Mouse (Mus musculus) embryo, embryonic 10 days (tissue): ENCODE results near the gene Rab30.
"Not testable (repeated sequence)": the region's sequence is repeated elsewhere in the genome, so short reads cannot be mapped to it uniquely, and the experiment has no call there.

Experiments used
- DNase-seq: peaks from one replicate; pipeline ENCODE4 v3.0.0-alpha.2; 2015; ENCODE audit warnings: low spot score

Gene Rab30

GRCm38 (mm10) chr7:92741152-92741860 lies at the start of gene Rab30:
TSS of gene Rab30 (plus strand) at chr7:92741603.
- peak; percentile 98 for DNase-seq

GRCm38 (mm10) chr7:92696395-92696794 lies 45.0 kb upstream of the Rab30 start:
- DNase-seq, result no peak

GRCm38 (mm10) chr7:92698770-92699169 lies 42.6 kb upstream of the Rab30 start:
- DNase-seq, result no peak

- no peak for DNase-seq
These were observed 37.7 kb upstream of the Rab30 start for GRCm38 (mm10) chr7:92703661-92704060.

GRCm38 (mm10) chr7:92705534-92705933 lies 35.9 kb upstream of the Rab30 start:
- no peak for DNase-seq

- DNase-seq, result no peak
These were observed 34.7 kb upstream of the Rab30 start for GRCm38 (mm10) chr7:92706711-92707110.

GRCm38 (mm10) chr7:92709573-92709972 lies 31.8 kb upstream of the Rab30 start:
- no peak for DNase-seq

- DNase-seq, result no peak
These were observed 29.8 kb upstream of the Rab30 start for GRCm38 (mm10) chr7:92711593-92711992.

- DNase-seq, result no peak
These were observed 26.3 kb upstream of the Rab30 start for GRCm38 (mm10) chr7:92715055-92715454.

GRCm38 (mm10) chr7:92720156-92720905 lies 21.1 kb upstream of the Rab30 start:
- no peak for DNase-seq

- no peak for DNase-seq
These were observed 17.7 kb upstream of the Rab30 start for GRCm38 (mm10) chr7:92723750-92724149.

- DNase-seq, result no peak
These were observed 17.1 kb upstream of the Rab30 start for GRCm38 (mm10) chr7:92724261-92724660.

- not testable (repeated sequence) for DNase-seq
These were observed 11.8 kb upstream of the Rab30 start for GRCm38 (mm10) chr7:92729583-92729982.

GRCm38 (mm10) chr7:92730465-92730864 lies 10.9 kb upstream of the Rab30 start:
- no peak for DNase-seq

- DNase-seq, result no peak
These were observed 10.4 kb upstream of the Rab30 start for GRCm38 (mm10) chr7:92730959-92731358.

GRCm38 (mm10) chr7:92732136-92732535 lies 9.3 kb upstream of the Rab30 start:
- DNase-seq, result no peak

GRCm38 (mm10) chr7:92737560-92737959 lies 3.8 kb upstream of the Rab30 start:
- DNase-seq, result no peak

GRCm38 (mm10) chr7:92739956-92740355 lies 1.4 kb upstream of the Rab30 start:
- no peak for DNase-seq

GRCm38 (mm10) chr7:92740411-92741115 lies 840 bp upstream of the Rab30 start:
- DNase-seq, result no peak

GRCm38 (mm10) chr7:92741861-92742249 lies 452 bp downstream of the Rab30 start:
- DNase-seq, result peak; percentile 36

GRCm38 (mm10) chr7:92742341-92742741 lies 938 bp downstream of the Rab30 start:
- no peak for DNase-seq

GRCm38 (mm10) chr7:92742774-92743173 lies 1.4 kb downstream of the Rab30 start:
- DNase-seq, result peak; percentile 44

- no peak for DNase-seq
These were observed 1.9 kb downstream of the Rab30 start for GRCm38 (mm10) chr7:92743325-92743724.
